Mouse (Mus musculus): ENCODE data around the gene Epha2.

Gene Epha2

GRCm38 (mm10) chr4:141367997-141368791 lies 67.2 kb downstream of the Epha2 start, which contains the start of gene Fam131c:
Gene Fam131c, plus strand, starts transcription at chr4:141368220.
- no peak for DNase-seq (ENCODE audit: low read depth, low spot score)

- no peak for DNase-seq (ENCODE audit: low read depth, low spot score)
These were observed 71.4 kb downstream of the Epha2 start for GRCm38 (mm10) chr4:141372426-141372825.

Measured in mesoderm, embryonic 11.5 days (tissue).